Mouse (Mus musculus) neural tube, embryonic 14.5 days (tissue): ENCODE results near the gene Alk. TPM values are rescaled to one million over a fixed set of nuclear protein-coding genes. Genes with fewer than 3 reads are reported as not detected.

Source experiments
- ATAC-seq: fragments of 200-750 bp; cut with Nextera tagmentation; 2 replicates; pipeline ENCODE4 v1.8.0; 2017; ENCODE audit warnings: low read depth, mild to moderate bottlenecking, moderate TSS enrichment, moderate library complexity
- H3K27ac ChIP-seq: fragments of 300-500 bp; sonication (generic); 2 replicates; pipeline ENCODE4 v1.5.1; 2014; ENCODE audit warnings: low read depth, mild to moderate bottlenecking, control low read depth, low read length, moderate library complexity, mixed read lengths
- H3K27me3 ChIP-seq: fragments of 300-500 bp; sonication (generic); 2 replicates; pipeline ENCODE4 v1.6.1; 2014; ENCODE audit warnings: low read length; ENCODE audit not compliant: control insufficient read depth, insufficient read depth
- H3K36me3 ChIP-seq: fragments of 300-500 bp; sonication (generic); 2 replicates; pipeline ENCODE4 v1.6.1; 2014; ENCODE audit warnings: low read length, mixed read lengths; ENCODE audit not compliant: control insufficient read depth, insufficient read depth
- H3K4me1 ChIP-seq: fragments of 300-500 bp; sonication (generic); 2 replicates; pipeline ENCODE4 v1.6.1; 2014; ENCODE audit warnings: low read length; ENCODE audit not compliant: control insufficient read depth, insufficient read depth
- H3K4me2 ChIP-seq: fragments of 300-500 bp; sonication (generic); 2 replicates; pipeline ENCODE4 v1.6.1; 2014; ENCODE audit warnings: mild to moderate bottlenecking, low read depth, low read length, control low read depth
- H3K4me3 ChIP-seq: fragments of 300-500 bp; sonication (generic); 2 replicates; pipeline ENCODE4 v1.5.1; 2014; ENCODE audit warnings: low read depth, low read length, control low read depth, mixed read lengths
- H3K9ac ChIP-seq: fragments of 300-500 bp; sonication (generic); replicated peaks from 2 replicates; pipeline ENCODE4 v1.6.1; 2014; ENCODE audit warnings: low read depth, mild to moderate bottlenecking, control low read depth, low read length, mixed read lengths
- H3K9me3 ChIP-seq: fragments of 300-500 bp; sonication (generic); 2 replicates; pipeline ENCODE4 v1.6.1; 2016; ENCODE audit warnings: low read length; ENCODE audit not compliant: control insufficient read depth
- WGBS: fragments of 180-500 bp; shearing (Covaris S2); extraction: QIAGEN DNeasy Blood & Tissue Kit; methylation state at CpG from one replicate; pipeline ENCODE4 v1.1.7; 2014; 5-methylcytosine and 5-hydroxymethylcytosine counted together
- polyA plus RNA-seq: library from polyadenylated mRNA; unstranded; fragments of >200 nt; fragmentation: Nextera tagmentation; extraction: Ambion mirVana; gene quantifications from 2 replicates; pipeline ENCODE4 v1.2.1, GENCODE M21; 2014

The Alk gene
- polyA plus RNA-seq, 1 experiment from 2014 or later: 5.2 TPM

DNA sequence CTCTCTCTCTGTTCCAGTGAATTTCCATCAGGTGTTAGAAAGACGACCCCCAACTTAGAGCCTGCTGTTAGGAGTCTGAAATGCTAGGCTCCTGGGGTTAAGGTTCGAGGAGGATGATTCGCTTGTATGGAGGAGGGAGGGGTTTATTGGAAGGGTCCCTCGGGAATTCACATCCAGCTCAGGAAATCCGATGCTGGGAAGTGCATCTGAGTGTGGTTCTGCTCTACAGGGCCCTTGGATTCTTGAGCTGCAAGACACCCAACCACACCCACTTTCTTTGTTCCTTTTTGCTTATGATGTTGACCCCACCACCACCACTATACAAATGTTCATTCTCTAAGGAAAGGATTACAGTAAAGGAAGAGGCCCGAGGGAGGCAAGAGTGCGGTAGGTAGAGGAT, 81.4 kb downstream of the Alk start:
- no peak overlapping the region for H3K4me2 ChIP-seq
- H3K9ac ChIP-seq: no peak overlapping the region
- no peaks in the 10 kb centered on the region for H3K27me3 ChIP-seq
- WGBS: 50% methylated on average over 7 of the region's 7 CpGs
- ATAC-seq: no peak
- no peak overlapping the region for H3K4me3 ChIP-seq
- H3K27ac ChIP-seq: no peak overlapping the region
- no peaks in the 10 kb centered on the region for H3K4me1 ChIP-seq
- no peaks in the 10 kb centered on the region for H3K36me3 ChIP-seq
- H3K9me3 ChIP-seq: no peaks in the 10 kb centered on the region

DNA sequence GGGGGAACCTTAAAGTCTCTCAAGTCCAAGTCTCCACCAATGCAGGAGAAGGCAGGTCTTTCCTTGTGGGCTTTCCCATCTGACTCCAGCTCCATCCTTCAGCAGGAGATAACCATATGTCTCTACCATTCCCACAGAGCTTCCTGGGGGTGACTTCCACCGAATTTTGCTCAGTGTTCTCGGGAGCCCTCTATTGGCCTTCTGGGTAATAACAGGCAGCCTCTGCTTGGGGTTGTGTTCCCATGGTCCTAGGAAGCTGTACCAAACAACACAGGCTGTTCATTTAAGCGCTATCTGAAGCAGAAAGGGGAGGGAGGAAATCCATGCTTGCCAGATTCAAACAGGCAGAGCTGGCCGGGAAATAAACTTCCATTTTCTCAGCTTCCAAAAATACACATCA, 82.0 kb downstream of the Alk start:
- H3K27me3 ChIP-seq: no peaks in the 10 kb centered on the region
- no peak overlapping the region for H3K4me2 ChIP-seq
- no peak overlapping the region for H3K4me3 ChIP-seq
- no peak overlapping the region for H3K27ac ChIP-seq
- WGBS: 15% methylated on average over 4 of the region's 4 CpGs
- H3K36me3 ChIP-seq: no peaks in the 10 kb centered on the region
- H3K9ac ChIP-seq: no peak overlapping the region
- no peak for ATAC-seq
- H3K9me3 ChIP-seq: no peaks in the 10 kb centered on the region
- no peaks in the 10 kb centered on the region for H3K4me1 ChIP-seq

DNA sequence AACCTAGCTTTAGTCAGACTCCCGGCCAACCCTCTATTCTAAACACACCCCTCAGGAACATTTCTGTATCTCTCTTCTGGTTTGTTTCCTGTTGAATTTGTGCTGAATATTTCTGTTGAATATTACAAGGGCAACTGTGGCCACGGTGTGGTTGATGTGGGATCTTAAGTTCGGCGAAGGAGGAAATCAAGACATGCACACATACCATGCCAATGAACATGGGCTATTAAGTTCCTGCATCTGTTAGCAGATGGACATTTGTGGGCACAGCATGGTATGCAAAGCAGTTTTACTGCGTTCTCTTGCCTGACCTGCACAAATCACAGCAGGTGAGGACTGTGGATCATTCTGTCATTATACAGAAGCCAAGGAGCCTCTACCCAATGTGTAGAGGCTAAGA, 83.1 kb downstream of the Alk start:
- Histone ChIP-seq H3K27me3 (no peaks in the 10 kb centered on the region), H3K4me2 (no peak overlapping the region), H3K36me3 (no peaks in the 10 kb centered on the region), H3K9me3 (no peaks in the 10 kb centered on the region), H3K4me1 (no peaks in the 10 kb centered on the region), H3K9ac (no peak overlapping the region), H3K4me3 (no peak overlapping the region), H3K27ac (no peak overlapping the region)
- WGBS: 84% methylated on average over 5 of the region's 5 CpGs
- no peak for ATAC-seq

DNA sequence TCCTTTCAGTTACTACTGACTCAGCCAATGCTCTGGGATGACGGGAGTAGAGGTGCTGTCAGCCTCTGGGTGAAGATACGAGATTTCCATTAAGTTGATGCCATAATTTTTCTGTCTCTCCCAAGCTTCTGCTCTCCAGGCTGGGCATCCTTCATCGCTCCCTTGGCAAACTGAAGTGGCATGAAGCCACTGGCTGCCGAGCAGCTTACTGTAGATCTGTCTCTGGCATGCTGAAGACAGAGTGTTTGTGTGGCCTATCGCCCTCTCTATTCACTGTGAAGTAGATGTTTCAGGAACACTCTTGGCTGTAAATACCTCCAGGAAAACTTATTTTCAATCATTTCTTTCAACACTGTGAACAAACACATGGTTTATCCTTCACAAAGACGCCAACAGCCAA, 93.7 kb downstream of the Alk start:
- Histone ChIP-seq H3K4me2 (no peak overlapping the region), H3K27ac (no peak overlapping the region), H3K9me3 (no peaks in the 10 kb centered on the region), H3K4me1 (no peaks in the 10 kb centered on the region), H3K4me3 (no peak overlapping the region), H3K9ac (no peak overlapping the region), H3K27me3 (no peaks in the 10 kb centered on the region), H3K36me3 (no peaks in the 10 kb centered on the region)
- 85% methylated on average over 6 of the region's 6 CpGs for WGBS
- ATAC-seq: no peak

DNA sequence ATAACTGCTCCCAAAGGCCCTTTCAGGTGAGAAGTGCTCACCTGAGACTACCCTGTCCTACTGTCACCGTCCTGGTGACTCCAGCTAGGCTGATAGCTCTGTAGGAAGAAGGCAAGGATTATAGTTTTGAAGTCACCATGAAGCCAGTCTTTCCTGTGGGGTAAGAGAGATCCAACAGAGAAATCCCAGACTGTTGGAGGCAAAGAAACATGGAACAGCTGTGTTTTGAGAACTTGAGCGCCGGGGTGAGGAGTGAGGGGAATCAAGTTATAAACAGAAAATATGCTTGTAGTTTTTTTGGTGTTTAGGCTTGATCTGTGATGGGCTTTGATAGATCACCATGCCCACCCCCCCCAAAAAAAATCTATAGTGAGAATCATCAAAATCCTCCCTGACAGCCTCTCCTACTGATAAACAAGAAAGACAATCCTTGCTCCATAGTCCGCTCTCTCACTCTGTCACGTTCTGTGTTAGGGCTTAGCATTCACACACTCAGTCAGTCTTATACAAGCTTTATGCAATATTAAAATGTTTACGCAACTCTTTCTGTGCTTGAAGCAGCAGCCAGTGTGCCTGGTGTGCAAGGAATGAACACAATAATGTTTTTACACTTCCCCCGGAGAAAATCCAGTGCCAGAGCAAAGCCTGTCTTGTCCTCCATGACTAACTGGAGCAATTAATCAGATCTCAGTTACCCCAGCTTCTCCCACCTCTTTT, 95.6 kb downstream of the Alk start:
- 81% methylated on average over 7 of the region's 7 CpGs for WGBS

DNA sequence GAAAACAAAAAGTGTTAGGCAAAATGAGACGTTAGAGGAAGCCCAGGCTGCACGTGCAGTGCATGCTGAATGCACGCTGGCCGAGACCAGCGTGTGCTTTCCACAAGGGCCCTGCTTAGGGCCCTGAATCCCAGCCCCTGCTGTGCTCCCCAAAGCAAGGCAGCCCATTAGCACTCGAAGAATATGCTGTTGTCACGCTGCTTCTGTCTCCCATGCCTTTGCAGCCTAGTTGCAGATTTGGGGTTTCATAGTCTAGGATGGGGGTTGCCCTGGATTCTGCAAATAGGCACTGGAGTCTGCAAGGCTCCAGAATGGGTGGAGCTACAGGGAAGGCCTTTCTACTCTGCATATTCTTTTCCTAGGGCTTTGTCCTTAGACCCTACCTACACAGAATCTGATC, 99.2 kb downstream of the Alk start:
- 31% methylated on average over 7 of the region's 7 CpGs for WGBS
- H3K4me3 ChIP-seq: no peak overlapping the region
- no peaks in the 10 kb centered on the region for H3K27me3 ChIP-seq
- no peaks in the 10 kb centered on the region for H3K36me3 ChIP-seq
- no peaks in the 10 kb centered on the region for H3K4me1 ChIP-seq
- H3K9ac ChIP-seq: no peak overlapping the region
- H3K27ac ChIP-seq: no peak overlapping the region
- peak; percentile 60; the same call in 1 of the 2 replicates for ATAC-seq
- no peaks in the 10 kb centered on the region for H3K9me3 ChIP-seq
- no peak overlapping the region for H3K4me2 ChIP-seq

More for the DNA sequence above, 95.6 kb downstream of the Alk start:
- no peaks in the 10 kb centered on the region for H3K4me1 ChIP-seq
- no peaks in the 10 kb centered on the region for H3K36me3 ChIP-seq
- no peak overlapping the region for H3K9ac ChIP-seq
- no peak overlapping the region for H3K27ac ChIP-seq
- H3K9me3 ChIP-seq: no peaks in the 10 kb centered on the region
- H3K27me3 ChIP-seq: no peaks in the 10 kb centered on the region
- no peak overlapping the region for H3K4me3 ChIP-seq
- no peak for ATAC-seq
- H3K4me2 ChIP-seq: no peak overlapping the region

DNA sequence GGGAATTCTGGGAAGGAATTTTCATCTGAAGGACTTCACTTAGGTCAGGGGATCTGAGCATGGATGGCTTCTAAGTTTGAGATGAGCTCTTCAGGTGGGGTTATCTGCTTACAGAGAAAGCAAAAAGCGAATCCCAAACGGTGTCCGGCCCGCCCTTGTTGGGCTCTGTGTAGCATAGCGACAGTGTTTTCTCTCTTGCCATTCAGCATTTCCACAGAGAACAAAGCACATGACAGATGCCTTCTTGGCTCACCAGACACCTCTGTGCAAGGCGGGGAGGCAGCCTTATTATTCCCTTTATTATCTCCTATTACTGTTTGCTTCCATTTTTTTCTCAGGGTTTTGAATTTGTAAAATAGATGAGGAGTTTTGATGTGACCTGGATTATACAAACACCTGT, 99.8 kb downstream of the Alk start:
- 0 out of 2 replicates have a peak, but pooled peaks have one; percentile 54 for ATAC-seq
- Histone ChIP-seq H3K27ac (no peak overlapping the region), H3K4me3 (no peak overlapping the region), H3K36me3 (no peaks in the 10 kb centered on the region), H3K4me2 (no peak overlapping the region), H3K9ac (no peak overlapping the region), H3K9me3 (no peaks in the 10 kb centered on the region), H3K4me1 (no peaks in the 10 kb centered on the region), H3K27me3 (no peaks in the 10 kb centered on the region)
- 48% methylated on average over 6 of the region's 6 CpGs for WGBS

DNA sequence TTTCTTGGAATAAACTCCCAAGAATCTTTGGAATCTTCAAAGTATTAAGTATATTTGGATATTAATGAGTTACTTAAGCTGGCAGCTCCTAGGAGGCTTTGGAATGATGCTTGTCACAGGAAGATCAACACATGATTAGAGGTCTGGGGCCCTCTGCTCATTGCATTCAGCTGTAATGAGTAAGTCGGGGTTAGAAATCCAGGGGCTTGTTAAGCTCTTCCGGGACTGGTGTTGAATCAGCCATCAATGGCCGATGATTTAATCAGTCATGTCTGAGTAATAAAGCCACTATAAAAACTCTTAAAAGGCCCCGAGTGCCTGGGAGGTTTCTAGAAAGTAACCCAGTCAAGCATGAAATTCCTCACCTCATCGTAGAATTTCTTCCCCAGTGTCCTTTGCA, 109.0 kb downstream of the Alk start:
- Histone ChIP-seq H3K9ac (no peak overlapping the region), H3K27me3 (no peaks in the 10 kb centered on the region), H3K4me2 (no peak overlapping the region), H3K27ac (no peak overlapping the region), H3K9me3 (no peaks in the 10 kb centered on the region), H3K4me1 (no peaks in the 10 kb centered on the region), H3K36me3 (no peaks in the 10 kb centered on the region), H3K4me3 (no peak overlapping the region)
- no peak for ATAC-seq
- WGBS: 60% methylated on average over 5 of the region's 5 CpGs

DNA sequence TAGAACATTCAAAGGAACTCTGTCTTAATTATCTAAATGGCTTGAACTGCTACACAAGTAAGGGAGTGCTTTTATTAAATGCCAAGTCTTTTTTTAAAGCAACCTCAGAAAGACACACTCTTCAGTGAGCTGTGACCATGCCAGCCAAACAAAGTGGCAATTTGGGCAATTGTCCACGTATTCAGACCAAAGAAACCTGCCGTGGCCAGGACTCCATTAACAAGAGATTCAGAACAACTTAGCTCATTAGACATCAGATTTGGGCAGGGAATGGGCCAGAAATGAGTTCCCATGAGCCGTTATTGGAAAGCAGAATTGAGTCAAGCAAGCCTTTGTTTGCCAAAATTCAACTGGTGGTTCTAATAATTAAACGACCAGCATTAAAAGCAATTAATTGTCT, 118.8 kb downstream of the Alk start:
- Histone ChIP-seq H3K4me2 (no peak overlapping the region), H3K36me3 (no peaks in the 10 kb centered on the region), H3K4me3 (no peak overlapping the region), H3K27me3 (no peaks in the 10 kb centered on the region), H3K9me3 (no peaks in the 10 kb centered on the region), H3K9ac (no peak overlapping the region), H3K4me1 (no peaks in the 10 kb centered on the region), H3K27ac (no peak overlapping the region)
- no peak for ATAC-seq
- 77% methylated on average over 4 of the region's 4 CpGs for WGBS
